Mouse (Mus musculus): Measurements from ENCODE around the gene Mei1. TPM values are rescaled to one million over a fixed set of nuclear protein-coding genes. Genes with fewer than 3 reads are reported as not detected.
A peak's percentile ranks its signal among the peaks of the same experiment; 100 is the strongest.

Gene Mei1
- total RNA-seq, 1 experiment from 2014 or later: not detected

- ATAC-seq (ENCODE audit: extremely low read depth, insufficient number of reproducible peaks, low FRiP score, poor library complexity, severe bottlenecking): no peak
Observed at GRCm38 (mm10) chr15:82145851-82146769, 76.3 kb downstream of the Mei1 start.

GRCm38 (mm10) chr15:82146770-82147610 lies 77.2 kb downstream of the Mei1 start, which contains the start of gene Srebf2:
Srebf2 (plus strand) TSS chr15:82147181.
- ATAC-seq (ENCODE audit: extremely low read depth, insufficient number of reproducible peaks, low FRiP score, poor library complexity, severe bottlenecking): peak; percentile 96

- no peak for ATAC-seq (ENCODE audit: extremely low read depth, insufficient number of reproducible peaks, low FRiP score, poor library complexity, severe bottlenecking)
Observed at GRCm38 (mm10) chr15:82147611-82148111, 77.9 kb downstream of the Mei1 start.

GRCm38 (mm10) chr15:82148510-82148911 lies 78.7 kb downstream of the Mei1 start:
- no peak for ATAC-seq (ENCODE audit: extremely low read depth, insufficient number of reproducible peaks, low FRiP score, poor library complexity, severe bottlenecking)

GRCm38 (mm10) chr15:82150042-82150441 lies 80.2 kb downstream of the Mei1 start:
- no peak for ATAC-seq (ENCODE audit: extremely low read depth, insufficient number of reproducible peaks, low FRiP score, poor library complexity, severe bottlenecking)

- no peak for ATAC-seq (ENCODE audit: extremely low read depth, insufficient number of reproducible peaks, low FRiP score, poor library complexity, severe bottlenecking)
Observed at GRCm38 (mm10) chr15:82151176-82151575, 81.4 kb downstream of the Mei1 start.

GRCm38 (mm10) chr15:82152022-82152421 lies 82.2 kb downstream of the Mei1 start:
- ATAC-seq (ENCODE audit: extremely low read depth, insufficient number of reproducible peaks, low FRiP score, poor library complexity, severe bottlenecking): no peak

- no peak for ATAC-seq (ENCODE audit: extremely low read depth, insufficient number of reproducible peaks, low FRiP score, poor library complexity, severe bottlenecking)
Observed at GRCm38 (mm10) chr15:82152435-82152834, 82.6 kb downstream of the Mei1 start.

GRCm38 (mm10) chr15:82156298-82156697 lies 86.5 kb downstream of the Mei1 start:
- ATAC-seq (ENCODE audit: extremely low read depth, insufficient number of reproducible peaks, low FRiP score, poor library complexity, severe bottlenecking): no peak

GRCm38 (mm10) chr15:82156902-82157301 lies 87.1 kb downstream of the Mei1 start:
- peak; percentile 13; the same call in 1 of the 2 replicates for ATAC-seq (ENCODE audit: extremely low read depth, insufficient number of reproducible peaks, low FRiP score, poor library complexity, severe bottlenecking)

GRCm38 (mm10) chr15:82158243-82159035 lies 88.6 kb downstream of the Mei1 start:
- ATAC-seq (ENCODE audit: extremely low read depth, insufficient number of reproducible peaks, low FRiP score, poor library complexity, severe bottlenecking): no peak

- ATAC-seq (ENCODE audit: extremely low read depth, insufficient number of reproducible peaks, low FRiP score, poor library complexity, severe bottlenecking): no peak
Observed at GRCm38 (mm10) chr15:82159471-82159870, 89.7 kb downstream of the Mei1 start.

- no peak for ATAC-seq (ENCODE audit: extremely low read depth, insufficient number of reproducible peaks, low FRiP score, poor library complexity, severe bottlenecking)
Observed at GRCm38 (mm10) chr15:82160731-82161640, 91.2 kb downstream of the Mei1 start.

- no peak for ATAC-seq (ENCODE audit: extremely low read depth, insufficient number of reproducible peaks, low FRiP score, poor library complexity, severe bottlenecking)
Observed at GRCm38 (mm10) chr15:82161965-82162600, 92.3 kb downstream of the Mei1 start.

- peak; percentile 21; the same call in 1 of the 2 replicates for ATAC-seq (ENCODE audit: extremely low read depth, insufficient number of reproducible peaks, low FRiP score, poor library complexity, severe bottlenecking)
Observed at GRCm38 (mm10) chr15:82163356-82164060, 93.7 kb downstream of the Mei1 start.

GRCm38 (mm10) chr15:82164061-82164399 lies 94.2 kb downstream of the Mei1 start:
- no peak for ATAC-seq (ENCODE audit: extremely low read depth, insufficient number of reproducible peaks, low FRiP score, poor library complexity, severe bottlenecking)

GRCm38 (mm10) chr15:82164496-82164895 lies 94.7 kb downstream of the Mei1 start:
- no peak for ATAC-seq (ENCODE audit: extremely low read depth, insufficient number of reproducible peaks, low FRiP score, poor library complexity, severe bottlenecking)
